Mouse (Mus musculus) erythroblast, embryonic 14.5 days (primary cell): ENCODE measurements around the gene Uspl1.

Experiments
- GATA1 ChIP-seq: IDR thresholded peaks from 2 replicates; pipeline ENCODE4 v1.6.1; 2012; ENCODE audit warnings: low read length, inconsistent platforms, mixed read lengths
- TAL1 ChIP-seq: IDR thresholded peaks from 3 replicates; pipeline ENCODE4 v1.6.1; 2012; ENCODE audit warnings: low read length, inconsistent platforms, mixed read lengths

- TF ChIP-seq GATA1 = no peak
- TF ChIP-seq TAL1 = no peak
Observed at GRCm38 (mm10) chr5:149168816-149169215, 15.3 kb upstream of the Uspl1 start.
